Mouse (Mus musculus): ENCODE measurements around the gene Zfp169. TPM values are rescaled to one million over a fixed set of nuclear protein-coding genes. Genes with fewer than 3 reads are reported as not detected.
"Not testable (repeated sequence)": the region's sequence is repeated elsewhere in the genome, so short reads cannot be mapped to it uniquely, and the experiment has no call there.

Gene Zfp169
- polyA plus RNA-seq, 1 experiment from 2014 or later: 4.2 TPM

DNA sequence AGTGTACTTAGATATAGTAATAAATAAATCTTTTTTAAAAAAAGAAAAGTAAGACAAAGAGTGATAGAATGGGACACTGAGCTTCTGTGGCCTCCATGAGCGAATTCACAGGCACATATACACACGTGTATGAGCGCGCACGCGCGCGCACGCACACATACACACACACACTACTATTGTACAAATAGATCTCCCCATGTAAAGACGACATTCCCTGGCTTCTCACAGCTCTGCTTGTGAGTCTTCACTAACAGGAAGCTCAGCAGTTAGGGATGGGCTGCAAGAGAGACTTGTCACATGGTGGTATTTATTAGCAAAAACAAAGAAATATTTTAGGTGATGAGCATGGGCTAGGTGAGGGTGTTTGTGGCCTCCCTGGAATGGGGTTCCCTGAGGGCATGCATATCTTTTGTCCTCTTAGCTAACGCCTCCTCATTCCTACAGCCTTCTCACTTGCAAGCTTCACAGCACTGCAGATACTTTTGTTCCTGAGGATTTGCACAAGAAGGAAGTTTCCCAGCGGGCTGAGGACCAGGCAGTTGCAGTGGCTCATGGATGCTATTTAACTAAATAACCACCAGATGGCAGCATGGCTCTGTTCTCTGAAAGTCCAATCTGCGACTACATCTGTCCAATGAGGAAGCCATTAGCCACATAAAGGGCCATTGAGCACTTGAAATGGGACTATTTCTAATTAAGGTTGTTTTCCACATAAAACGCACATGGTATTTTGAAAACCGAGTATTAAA is 15.0 kb upstream of the Zfp169 start:
- Histone ChIP-seq H3K36me3 (ENCODE audit: insufficient read depth, low read length) (no peaks in the 10 kb centered on the region), H3K27me3 (ENCODE audit: insufficient read depth, low read length) (no peaks in the 10 kb centered on the region), H3K9ac (replicated peaks; ENCODE audit: low read length) (no peak overlapping the region), H3K4me2 (replicated peaks; ENCODE audit: low read depth, low read length) (no peak overlapping the region), H3K4me3 (ENCODE audit: low read length) (no peak overlapping the region), H3K9me3 (ENCODE audit: low read length) (no peaks in the 10 kb centered on the region), H3K27ac (ENCODE audit: low read length) (no peak overlapping the region), H3K4me1 (ENCODE audit: insufficient read depth, low read length) (no peaks in the 10 kb centered on the region)
- WGBS: 57% methylated on average over 15 of the region's 15 CpGs
- peak; percentile 50 for ATAC-seq (ENCODE audit: low FRiP score, low TSS enrichment)

DNA sequence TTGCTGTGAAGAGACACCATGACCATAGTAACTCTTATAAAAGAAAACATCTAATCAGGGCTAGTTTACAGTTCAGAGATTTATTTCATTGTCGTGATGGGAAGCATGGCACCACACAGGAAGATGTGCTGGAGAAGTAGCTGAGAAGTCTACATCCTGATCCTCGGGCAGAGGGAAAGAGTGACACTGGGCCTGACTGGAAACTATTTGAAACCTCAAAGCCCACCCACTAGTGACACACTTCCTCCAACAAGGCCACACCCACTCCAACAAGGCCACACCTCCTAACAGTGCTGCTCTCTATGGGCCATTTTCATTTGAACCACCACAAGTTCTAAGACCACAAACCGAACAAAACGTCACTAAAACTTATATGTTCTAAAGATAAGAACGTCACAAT is 12.5 kb upstream of the Zfp169 start:
- Histone ChIP-seq H3K4me3 (ENCODE audit: low read length) (no peak overlapping the region), H3K27me3 (ENCODE audit: insufficient read depth, low read length) (no peaks in the 10 kb centered on the region), H3K9ac (replicated peaks; ENCODE audit: low read length) (no peak overlapping the region), H3K9me3 (ENCODE audit: low read length) (no peaks in the 10 kb centered on the region), H3K27ac (ENCODE audit: low read length) (no peak overlapping the region), H3K4me1 (ENCODE audit: insufficient read depth, low read length) (no peaks in the 10 kb centered on the region), H3K36me3 (ENCODE audit: insufficient read depth, low read length) (no peaks in the 10 kb centered on the region), H3K4me2 (replicated peaks; ENCODE audit: low read depth, low read length) (no peak overlapping the region)
- no peak for ATAC-seq (ENCODE audit: low FRiP score, low TSS enrichment)
- WGBS: 79% methylated on average over 5 of the region's 5 CpGs

DNA sequence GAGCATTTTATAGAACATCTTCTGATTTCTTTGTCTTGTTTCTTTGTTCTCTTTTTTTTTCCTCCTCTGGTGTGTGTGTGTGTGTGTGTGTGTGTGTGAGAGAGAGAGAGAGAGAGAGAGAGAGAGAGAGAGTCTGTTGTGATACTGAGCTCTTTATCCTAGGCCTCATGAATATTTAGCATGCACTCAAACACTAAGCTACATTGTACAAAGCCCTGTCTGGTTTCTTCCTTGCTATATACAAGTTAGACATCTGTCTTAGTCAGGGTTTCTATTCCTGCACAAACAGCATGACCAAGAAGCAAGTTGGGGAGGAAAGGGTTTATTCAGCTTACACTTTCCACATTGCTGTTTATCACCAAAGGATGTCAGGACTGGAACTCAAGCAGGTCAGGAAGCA is 5.9 kb upstream of the Zfp169 start:
- H3K27ac ChIP-seq (ENCODE audit: low read length); H3K4me2 ChIP-seq (replicated peaks; ENCODE audit: low read depth, low read length); H3K4me3 ChIP-seq (ENCODE audit: low read length); ATAC-seq (ENCODE audit: low FRiP score, low TSS enrichment); H3K9me3 ChIP-seq (ENCODE audit: low read length); H3K27me3 ChIP-seq (ENCODE audit: insufficient read depth, low read length); H3K4me1 ChIP-seq (ENCODE audit: insufficient read depth, low read length); H3K9ac ChIP-seq (replicated peaks; ENCODE audit: low read length); H3K36me3 ChIP-seq (ENCODE audit: insufficient read depth, low read length): not testable (repeated sequence)

DNA sequence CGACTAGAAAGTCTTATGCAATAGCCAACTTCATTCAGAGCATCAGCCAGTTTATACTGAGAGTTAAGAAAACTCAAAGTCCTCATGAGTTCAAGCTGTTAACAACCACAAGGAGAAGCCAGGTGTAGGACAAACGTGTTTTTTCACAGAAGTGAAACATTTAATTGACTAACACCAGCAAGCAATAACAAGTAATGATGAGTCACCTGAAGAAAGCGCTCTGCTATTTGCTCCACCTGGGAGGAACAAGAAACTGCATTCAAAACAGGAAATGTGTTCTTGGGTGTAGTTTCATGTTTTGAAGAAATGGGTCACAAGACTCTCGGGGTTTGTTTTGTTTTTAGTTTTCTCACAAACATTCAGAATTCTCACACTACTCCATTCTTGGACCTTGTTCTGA is 2.6 kb upstream of the Zfp169 start:
- no peak for ATAC-seq (ENCODE audit: low FRiP score, low TSS enrichment)
- WGBS: 84% methylated on average over 4 of the region's 4 CpGs

DNA sequence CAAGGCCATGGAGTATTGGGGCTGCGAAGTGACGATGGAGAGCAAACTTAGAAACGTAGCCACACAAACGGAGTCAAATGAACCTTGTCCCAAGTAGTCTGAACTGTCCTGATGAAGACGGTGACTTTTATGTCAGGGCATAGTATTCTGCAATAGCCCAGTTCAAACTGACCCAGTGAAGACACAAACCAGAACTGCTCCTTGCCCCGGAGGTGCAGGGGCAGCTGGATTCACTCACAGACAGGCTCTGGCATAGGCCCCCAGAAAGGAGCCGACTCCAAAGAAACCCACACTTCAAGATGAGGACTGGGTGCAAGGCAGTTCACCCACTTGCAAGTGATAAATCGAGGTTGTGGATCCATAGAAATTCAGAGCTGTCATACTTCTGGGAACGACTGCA is 4.6 kb downstream of the Zfp169 start:
- 0 out of 2 replicates have a peak, but pooled peaks cover under 1% of the 10 kb centered on the region for H3K9me3 ChIP-seq (ENCODE audit: low read length)
- no peak overlapping the region for H3K4me2 ChIP-seq (replicated peaks; ENCODE audit: low read depth, low read length)
- peaks cover 5% of the 10 kb centered on the region for H3K4me1 ChIP-seq (ENCODE audit: insufficient read depth, low read length)
- no peaks in the 10 kb centered on the region for H3K27me3 ChIP-seq (ENCODE audit: insufficient read depth, low read length)
- no peak overlapping the region for H3K4me3 ChIP-seq (ENCODE audit: low read length)
- H3K9ac ChIP-seq (replicated peaks; ENCODE audit: low read length): no peak overlapping the region
- no peak overlapping the region for H3K27ac ChIP-seq (ENCODE audit: low read length)
- ATAC-seq (ENCODE audit: low FRiP score, low TSS enrichment): no peak
- WGBS: 86% methylated on average over 9 of the region's 9 CpGs
- peaks cover 22% of the 10 kb centered on the region for H3K36me3 ChIP-seq (ENCODE audit: insufficient read depth, low read length)

More for the DNA sequence above, 2.6 kb upstream of the Zfp169 start:
- no peak overlapping the region for H3K4me2 ChIP-seq (replicated peaks; ENCODE audit: low read depth, low read length)
- H3K27me3 ChIP-seq (ENCODE audit: insufficient read depth, low read length): no peaks in the 10 kb centered on the region
- no peaks in the 10 kb centered on the region for H3K36me3 ChIP-seq (ENCODE audit: insufficient read depth, low read length)
- H3K9ac ChIP-seq (replicated peaks; ENCODE audit: low read length): no peak overlapping the region
- no peak overlapping the region for H3K4me3 ChIP-seq (ENCODE audit: low read length)
- peaks cover 4% of the 10 kb centered on the region; the same call in 1 of the 2 replicates for H3K9me3 ChIP-seq (ENCODE audit: low read length)
- H3K4me1 ChIP-seq (ENCODE audit: insufficient read depth, low read length): peaks cover 5% of the 10 kb centered on the region
- no peak overlapping the region for H3K27ac ChIP-seq (ENCODE audit: low read length)

DNA sequence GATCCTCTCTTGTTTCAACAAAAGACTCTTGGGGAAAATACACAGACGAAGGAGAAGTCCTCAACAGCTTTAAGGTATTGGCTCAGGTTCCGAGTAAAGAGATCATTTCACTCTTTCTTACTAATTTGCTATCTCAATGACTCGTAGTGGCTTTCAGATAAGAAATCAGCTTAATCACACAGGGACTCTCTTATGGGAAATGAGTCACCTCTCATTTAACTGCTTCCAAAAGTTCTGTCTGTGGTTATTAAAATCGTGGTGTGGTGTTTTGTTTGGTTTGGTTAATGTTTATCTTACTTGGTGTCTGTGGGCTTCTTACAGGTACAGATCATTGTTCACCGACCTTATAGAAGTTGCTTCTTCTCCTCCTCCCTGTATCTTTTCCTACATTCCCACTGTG is 10.8 kb downstream of the Zfp169 start:
- H3K4me3 ChIP-seq (ENCODE audit: low read length): no peak overlapping the region

DNA sequence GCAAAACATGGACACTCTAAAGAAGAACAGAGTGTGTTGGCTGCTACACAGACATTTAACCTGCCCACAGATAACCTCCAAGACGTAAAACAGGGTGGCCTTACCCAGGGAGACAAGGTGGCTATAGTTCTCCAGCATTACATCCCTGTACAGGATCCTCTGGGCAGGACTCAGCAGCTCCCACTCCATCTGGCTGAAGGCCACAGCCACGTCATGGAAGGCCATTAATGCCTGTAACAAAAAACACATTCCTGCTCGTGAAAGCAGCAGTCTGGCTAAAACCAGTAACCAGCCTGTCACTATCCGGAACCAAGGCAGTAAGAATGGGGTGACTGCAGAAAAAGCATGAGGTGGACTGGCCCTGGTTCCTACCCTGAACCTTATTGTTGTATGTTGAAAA is 14.6 kb downstream of the Zfp169 start:
- Histone ChIP-seq H3K27me3 (ENCODE audit: insufficient read depth, low read length) (no peaks in the 10 kb centered on the region), H3K27ac (ENCODE audit: low read length) (no peak overlapping the region), H3K4me3 (ENCODE audit: low read length) (no peak overlapping the region), H3K9ac (replicated peaks; ENCODE audit: low read length) (no peak overlapping the region), H3K9me3 (ENCODE audit: low read length) (peaks cover 12% of the 10 kb centered on the region), H3K4me1 (ENCODE audit: insufficient read depth, low read length) (peaks cover 10% of the 10 kb centered on the region; the same call in 1 of the 2 replicates), H3K4me2 (replicated peaks; ENCODE audit: low read depth, low read length) (no peak overlapping the region), H3K36me3 (ENCODE audit: insufficient read depth, low read length) (peaks cover 34% of the 10 kb centered on the region)
- ATAC-seq (ENCODE audit: low FRiP score, low TSS enrichment): peak; percentile 57; the same call in 1 of the 2 replicates
- whole genome bisulfite sequencing: 55% methylated on average over 4 of the region's 4 CpGs

More for the DNA sequence above, 10.8 kb downstream of the Zfp169 start:
- Histone ChIP-seq H3K9me3 (ENCODE audit: low read length) (peaks cover 3% of the 10 kb centered on the region; the same call in 1 of the 2 replicates), H3K9ac (replicated peaks; ENCODE audit: low read length) (no peak overlapping the region), H3K36me3 (ENCODE audit: insufficient read depth, low read length) (peaks cover 45% of the 10 kb centered on the region), H3K27ac (ENCODE audit: low read length) (no peak overlapping the region), H3K27me3 (ENCODE audit: insufficient read depth, low read length) (no peaks in the 10 kb centered on the region), H3K4me1 (ENCODE audit: insufficient read depth, low read length) (peaks cover 10% of the 10 kb centered on the region; the same call in 1 of the 2 replicates), H3K4me2 (replicated peaks; ENCODE audit: low read depth, low read length) (no peak overlapping the region)
- WGBS: 84% methylated on average over 5 of the region's 5 CpGs
- no peak for ATAC-seq (ENCODE audit: low FRiP score, low TSS enrichment)

DNA sequence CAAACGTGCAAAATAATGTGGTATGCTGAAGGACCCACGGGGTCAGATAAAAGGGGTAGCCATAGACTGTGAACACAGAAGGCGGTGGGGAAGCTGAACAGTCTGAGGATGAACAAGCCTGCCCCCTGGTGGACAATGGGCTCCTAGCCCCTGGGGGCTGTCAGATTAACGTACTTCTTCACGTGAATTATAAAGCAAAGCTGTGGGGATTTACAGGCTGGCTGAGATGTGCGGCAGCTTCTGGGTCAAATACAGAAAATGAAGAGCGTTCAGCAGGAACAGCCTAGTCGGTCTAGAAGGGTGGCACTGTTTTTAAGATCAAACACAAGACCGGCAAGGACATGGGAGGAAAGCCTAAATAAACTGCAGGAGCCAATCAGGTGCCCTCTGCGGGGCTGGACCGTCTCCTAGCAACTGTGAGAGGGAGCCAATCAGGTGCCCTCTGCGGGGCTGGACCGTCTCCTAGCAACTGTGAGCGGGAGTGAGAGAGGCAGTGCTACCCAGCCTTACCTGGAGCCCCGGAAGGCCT is 15.5 kb downstream of the Zfp169 start:
- Histone ChIP-seq H3K4me2 (replicated peaks; ENCODE audit: low read depth, low read length) (0 out of 2 replicates have a peak overlapping the region, but pooled peaks have one; percentile 3), H3K27me3 (ENCODE audit: insufficient read depth, low read length) (no peaks in the 10 kb centered on the region), H3K4me3 (ENCODE audit: low read length) (no peak overlapping the region), H3K9me3 (ENCODE audit: low read length) (peaks cover 9% of the 10 kb centered on the region), H3K27ac (ENCODE audit: low read length) (no peak overlapping the region), H3K4me1 (ENCODE audit: insufficient read depth, low read length) (peaks cover 10% of the 10 kb centered on the region; the same call in 1 of the 2 replicates), H3K9ac (replicated peaks; ENCODE audit: low read length) (no peak overlapping the region), H3K36me3 (ENCODE audit: insufficient read depth, low read length) (peaks cover 29% of the 10 kb centered on the region)
- ATAC-seq (ENCODE audit: low FRiP score, low TSS enrichment): peak; percentile 74
- WGBS: 18% methylated on average over 15 of the region's 15 CpGs

DNA sequence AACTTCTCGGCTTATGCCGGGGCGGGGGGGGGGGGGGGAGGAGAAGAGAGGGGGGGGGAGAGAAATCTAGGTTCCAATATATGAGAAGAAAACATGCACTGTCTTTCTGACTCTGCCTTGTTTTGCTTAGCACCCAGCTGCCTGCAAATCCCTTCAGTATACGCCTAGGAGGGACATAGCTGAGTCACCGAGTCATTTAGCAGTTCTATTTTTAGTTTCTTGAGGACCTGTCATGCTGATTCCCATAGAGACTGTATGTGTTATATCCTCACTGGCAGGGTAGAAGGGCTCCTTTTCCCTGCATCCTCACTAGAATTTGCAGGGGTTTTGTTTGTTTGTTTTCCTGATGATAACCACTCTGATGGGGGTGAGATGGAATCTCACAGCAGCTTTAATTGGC is 20.1 kb downstream of the Zfp169 start:
- peaks cover 51% of the 10 kb centered on the region for H3K36me3 ChIP-seq (ENCODE audit: insufficient read depth, low read length)
- WGBS: 80% methylated on average over 4 of the region's 5 CpGs
- no peak for ATAC-seq (ENCODE audit: low FRiP score, low TSS enrichment)
- no peak overlapping the region for H3K4me2 ChIP-seq (replicated peaks; ENCODE audit: low read depth, low read length)
- no peak overlapping the region for H3K9ac ChIP-seq (replicated peaks; ENCODE audit: low read length)
- no peak overlapping the region for H3K27ac ChIP-seq (ENCODE audit: low read length)
- peaks cover 4% of the 10 kb centered on the region; the same call in 1 of the 2 replicates for H3K4me1 ChIP-seq (ENCODE audit: insufficient read depth, low read length)
- peaks cover 9% of the 10 kb centered on the region for H3K9me3 ChIP-seq (ENCODE audit: low read length)
- H3K4me3 ChIP-seq (ENCODE audit: low read length): no peak overlapping the region
- no peaks in the 10 kb centered on the region for H3K27me3 ChIP-seq (ENCODE audit: insufficient read depth, low read length)
